Mouse (Mus musculus) myocyte (in vitro differentiated cells): ENCODE results near the gene Gm47969.

ENCODE experiments used
- POLR2A ChIP-seq: IDR thresholded peaks from one replicate; pipeline ENCODE4 v1.6.1; 2011; ENCODE audit warnings: low read depth, mild to moderate bottlenecking, control low read depth, moderate library complexity; ENCODE audit not compliant: insufficient read length
- TCF3 ChIP-seq: IDR thresholded peaks from one replicate; pipeline ENCODE4 v1.6.1; 2011; ENCODE audit warnings: low read depth, control low read depth; ENCODE audit not compliant: insufficient read length
- USF1 ChIP-seq: IDR thresholded peaks from one replicate; pipeline ENCODE4 v1.6.1; 2011; ENCODE audit warnings: low read depth, mild to moderate bottlenecking, control low read depth, moderate library complexity

GRCm38 (mm10) chr1:83038109-83038672, 6.5 kb upstream of the Gm47969 start, which contains the start of gene Slc19a3:
- no peak for TF ChIP-seq USF1
- TF ChIP-seq TCF3, result no peak
- no peak for TF ChIP-seq POLR2A
